Mouse (Mus musculus): ENCODE measurements around the gene Slc8a2.

DNA sequence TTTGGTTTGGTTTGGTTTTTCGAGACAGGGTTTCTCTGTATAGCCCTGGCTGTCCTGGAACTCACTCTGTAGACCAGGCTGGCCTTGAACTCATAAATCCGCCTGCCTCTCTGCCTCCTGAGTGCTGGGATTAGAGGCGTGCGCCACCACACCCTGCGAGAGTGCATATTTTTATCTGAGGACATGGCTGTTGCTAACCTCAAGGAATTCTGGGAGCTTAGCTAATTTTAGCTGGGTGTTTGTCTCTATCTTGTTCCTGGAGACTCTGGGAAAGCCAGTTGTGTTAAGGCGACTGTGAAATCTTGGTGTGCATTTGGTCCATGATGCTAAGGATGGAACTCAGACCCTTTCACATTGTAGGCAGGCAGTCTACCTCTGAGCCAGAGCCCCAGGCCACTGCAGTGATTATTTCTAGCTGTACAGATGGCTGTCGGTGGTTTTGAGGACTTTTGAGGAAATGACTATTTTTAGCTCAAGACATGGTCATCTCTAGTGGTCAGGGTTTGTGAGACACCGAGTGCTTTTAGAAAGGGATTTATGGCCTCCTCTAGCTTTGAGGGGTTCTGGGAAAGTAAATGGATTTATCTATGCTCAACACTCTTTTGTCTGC is 26.6 kb downstream of the Slc8a2 start:
- no peak for TF ChIP-seq CTCF (IDR thresholded peaks at IDR 0.05; ENCODE audit: low read depth, low read length)
- no peak for TF ChIP-seq POLR2A (IDR thresholded peaks at IDR 0.05; ENCODE audit: extremely low read depth, insufficient read depth, low read length)
